Mouse (Mus musculus): Measurements from ENCODE around the gene Capn12. TPM values are rescaled to one million over a fixed set of nuclear protein-coding genes. Genes with fewer than 3 reads are reported as not detected.
A peak's percentile ranks its signal among the peaks of the same experiment; 100 is the strongest.

The Capn12 gene
- polyA plus RNA-seq, 1 experiment from 2014 or later: 0.12 TPM

GRCm38 (mm10) chr7:28939418-28940183 lies 58.4 kb downstream of the Capn12 start:
- no peak overlapping the region for H3K9ac ChIP-seq
- ATAC-seq: no peak
- no peak overlapping the region for H3K4me3 ChIP-seq
- H3K4me1 ChIP-seq: peaks cover 97% of the 10 kb centered on the region
- H3K36me3 ChIP-seq: peaks cover 53% of the 10 kb centered on the region
- H3K27ac ChIP-seq: no peak overlapping the region
- 83% methylated on average over 7 of the region's 7 CpGs for WGBS (ENCODE audit: insufficient replicate concordance)
- no peaks in the 10 kb centered on the region for H3K9me3 ChIP-seq (replicated peaks)
- no peak overlapping the region for H3K4me2 ChIP-seq
- no peaks in the 10 kb centered on the region for H3K27me3 ChIP-seq (replicated peaks)

- no peak overlapping the region for H3K4me2 ChIP-seq
- H3K27ac ChIP-seq: peak overlapping the region; percentile 55; the same call in 1 of the 2 replicates
- ATAC-seq: no peak
- no peak overlapping the region for H3K9ac ChIP-seq
- peaks cover 46% of the 10 kb centered on the region for H3K36me3 ChIP-seq
- 79% methylated on average over 4 of the region's 4 CpGs for WGBS (ENCODE audit: insufficient replicate concordance)
- no peaks in the 10 kb centered on the region for H3K27me3 ChIP-seq (replicated peaks)
- H3K9me3 ChIP-seq (replicated peaks): no peaks in the 10 kb centered on the region
- H3K4me3 ChIP-seq: no peak overlapping the region
- H3K4me1 ChIP-seq: peaks cover 97% of the 10 kb centered on the region
Measured at GRCm38 (mm10) chr7:28941129-28941528, 59.9 kb downstream of the Capn12 start.

GRCm38 (mm10) chr7:28941542-28941941 lies 60.3 kb downstream of the Capn12 start:
- Histone ChIP-seq H3K36me3 (peaks cover 46% of the 10 kb centered on the region), H3K27me3 (replicated peaks) (no peaks in the 10 kb centered on the region), H3K27ac (peak overlapping the region; percentile 55), H3K4me3 (no peak overlapping the region), H3K9ac (no peak overlapping the region), H3K9me3 (replicated peaks) (no peaks in the 10 kb centered on the region), H3K4me1 (peaks cover 97% of the 10 kb centered on the region), H3K4me2 (no peak overlapping the region)
- 67% methylated on average over 4 of the region's 4 CpGs for WGBS (ENCODE audit: insufficient replicate concordance)
- no peak for ATAC-seq

Other genes with a start within 250 kb of the Capn12 start
- 0.28 and 0.48 TPM in 2 replicates for gene Fbxo27, start 188.6 kb upstream of the Capn12 start, polyA plus RNA-seq (2016; fragmentation: Nextera tagmentation; extraction: Ambion mirVana)
- gene Fbxo17, start 164.6 kb upstream of the Capn12 start, polyA plus RNA-seq (2016; fragmentation: Nextera tagmentation; extraction: Ambion mirVana): 1.7 and 1.9 TPM in 2 replicates
- gene Mrps12, start 139.6 kb upstream of the Capn12 start, polyA plus RNA-seq (2016; fragmentation: Nextera tagmentation; extraction: Ambion mirVana): 122 and 123 TPM in 2 replicates
- 20.4 and 22.3 TPM in 2 replicates for gene Sars2, start 139.4 kb upstream of the Capn12 start, polyA plus RNA-seq (2016; fragmentation: Nextera tagmentation; extraction: Ambion mirVana)
- not detected in 2 replicates for gene Ccer2, start 125.2 kb upstream of the Capn12 start, polyA plus RNA-seq (2016; fragmentation: Nextera tagmentation; extraction: Ambion mirVana)
- gene Sirt2, start 114.7 kb upstream of the Capn12 start, polyA plus RNA-seq (2016; fragmentation: Nextera tagmentation; extraction: Ambion mirVana): 28.5 and 29.0 TPM in 2 replicates
- gene Nfkbib, start 113.9 kb upstream of the Capn12 start, polyA plus RNA-seq (2016; fragmentation: Nextera tagmentation; extraction: Ambion mirVana): 41.6 and 43.1 TPM in 2 replicates
- 14.5 and 16.1 TPM in 2 replicates for gene Rinl, start 92.5 kb upstream of the Capn12 start, polyA plus RNA-seq (2016; fragmentation: Nextera tagmentation; extraction: Ambion mirVana)
- 186 and 188 TPM in 2 replicates for gene Hnrnpl, start 72.9 kb upstream of the Capn12 start, polyA plus RNA-seq (2016; fragmentation: Nextera tagmentation; extraction: Ambion mirVana)
- gene Ech1, start 56.2 kb upstream of the Capn12 start, polyA plus RNA-seq (2016; fragmentation: Nextera tagmentation; extraction: Ambion mirVana): 72.3 and 73.6 TPM in 2 replicates
- gene Lgals4, start 47.6 kb upstream of the Capn12 start, polyA plus RNA-seq (2016; fragmentation: Nextera tagmentation; extraction: Ambion mirVana): 2.7 and 3.6 TPM in 2 replicates
- 0.25 TPM in 1 of 2 replicates, not detected in the other for gene Lgals7, start 17.6 kb upstream of the Capn12 start, polyA plus RNA-seq (2016; fragmentation: Nextera tagmentation; extraction: Ambion mirVana)
- gene Actn4, start 80.9 kb downstream of the Capn12 start, polyA plus RNA-seq (2016; fragmentation: Nextera tagmentation; extraction: Ambion mirVana): 165 and 166 TPM in 2 replicates
- 325 and 336 TPM in 2 replicates for gene Eif3k, start 100.4 kb downstream of the Capn12 start, polyA plus RNA-seq (2016; fragmentation: Nextera tagmentation; extraction: Ambion mirVana)
- gene Map4k1, start 100.6 kb downstream of the Capn12 start, polyA plus RNA-seq (2016; fragmentation: Nextera tagmentation; extraction: Ambion mirVana): 33.3 and 35.0 TPM in 2 replicates
- gene Ryr1, start 243.8 kb downstream of the Capn12 start, polyA plus RNA-seq (2016; fragmentation: Nextera tagmentation; extraction: Ambion mirVana): 0.33 and 0.38 TPM in 2 replicates